Mouse (Mus musculus): Measurements from ENCODE around the gene Inpp5d. TPM values are rescaled to one million over a fixed set of nuclear protein-coding genes. Genes with fewer than 3 reads are reported as not detected.

Inpp5d gene
- polyA plus RNA-seq, 1 experiment from 2014 or later: 3.3 TPM

DNA sequence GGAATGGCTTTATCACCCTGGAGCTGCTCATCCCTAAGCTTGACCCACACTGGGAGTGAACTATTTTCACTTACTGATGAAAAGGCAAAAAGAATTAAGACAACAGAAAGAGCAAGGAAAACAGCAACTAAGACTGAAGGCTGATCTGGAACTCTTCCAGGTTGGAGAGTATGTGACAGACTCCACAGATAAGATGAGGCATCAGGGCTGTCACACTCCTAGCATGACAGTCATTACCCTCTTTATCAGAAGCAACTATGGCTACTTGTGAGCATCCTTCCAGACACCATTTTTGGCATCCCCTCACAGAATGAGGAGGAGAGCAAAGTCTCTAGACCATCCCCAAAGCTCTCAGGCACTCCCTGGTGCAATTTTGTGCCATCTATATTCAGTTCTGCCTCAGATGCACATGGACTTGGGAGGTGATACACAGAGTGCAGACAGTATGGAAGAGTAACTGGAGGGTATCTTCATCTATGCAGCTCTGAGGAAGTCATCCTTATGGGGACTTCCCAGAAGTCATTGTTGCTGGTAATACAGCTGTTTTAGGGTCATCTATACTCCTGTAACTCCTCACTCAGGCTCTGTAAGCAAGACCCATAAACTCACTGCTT lies 129.4 kb downstream of the Inpp5d start:
- Histone ChIP-seq H3K4me2 (ENCODE audit: low read length) (no peak overlapping the region), H3K4me3 (ENCODE audit: low read depth, low read length) (no peak overlapping the region), H3K27ac (ENCODE audit: low read depth, low read length) (no peak overlapping the region), H3K9me3 (replicated peaks; ENCODE audit: control insufficient read depth, low read length) (no peaks in the 10 kb centered on the region), H3K9ac (ENCODE audit: low read length) (no peak overlapping the region), H3K27me3 (replicated peaks; ENCODE audit: control insufficient read depth, insufficient read depth, low read length) (no peaks in the 10 kb centered on the region), H3K36me3 (ENCODE audit: control insufficient read depth, insufficient read depth, low read length) (no peaks in the 10 kb centered on the region), H3K4me1 (ENCODE audit: control insufficient read depth, insufficient read depth, low read length) (no peaks in the 10 kb centered on the region)
- ATAC-seq (no peak), DNase-seq (ENCODE audit: low spot score) (no peak)

DNA sequence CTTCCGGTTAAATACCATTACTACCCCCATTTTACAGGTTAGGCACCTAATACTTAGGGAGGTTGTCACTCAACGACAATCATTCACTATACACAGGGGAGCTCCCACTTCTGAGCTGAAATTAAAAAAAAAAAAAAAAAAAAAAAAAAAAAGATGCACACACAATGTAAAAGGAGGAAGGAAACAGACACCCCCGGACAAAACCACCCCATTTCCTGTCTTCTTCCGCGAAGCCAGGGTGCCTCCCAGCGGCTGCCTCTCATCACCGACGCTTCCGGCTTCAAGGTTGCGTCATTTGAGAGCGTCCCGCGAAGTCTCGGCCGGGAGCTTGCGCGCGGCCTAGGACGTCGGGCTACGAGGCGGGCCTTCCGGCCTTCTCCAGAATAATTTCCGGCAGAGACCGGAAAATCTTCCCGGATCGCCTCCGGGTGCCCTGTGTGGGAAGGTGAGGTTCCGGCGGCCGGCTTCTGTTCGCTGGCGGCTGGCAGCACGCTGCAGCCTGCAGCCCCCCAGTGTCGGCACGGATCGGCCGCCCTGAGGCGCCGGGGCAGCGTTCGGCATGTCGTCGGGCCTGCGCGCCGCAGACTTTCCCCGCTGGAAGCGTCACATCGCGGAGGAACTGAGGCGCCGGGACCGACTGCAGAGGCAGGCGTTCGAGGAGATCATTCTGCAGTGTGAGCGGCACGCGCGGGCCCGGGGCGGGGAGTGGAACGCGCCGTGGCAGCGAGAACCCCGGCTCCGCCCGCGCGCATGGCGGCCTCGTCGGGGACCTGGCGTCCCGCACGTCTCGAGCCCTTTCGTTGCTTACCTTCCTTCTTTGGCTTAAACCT lies 135.7 kb downstream of the Inpp5d start, which contains the start of gene Atg16l1:
Gene Atg16l1, plus strand, starts transcription at position 230 of the 830 bp plus-strand sequence.
- Histone ChIP-seq H3K9me3 (replicated peaks; ENCODE audit: control insufficient read depth, low read length) (no peaks in the 10 kb centered on the region), H3K4me1 (ENCODE audit: control insufficient read depth, insufficient read depth, low read length) (no peaks in the 10 kb centered on the region; the same call in 1 of the 2 replicates), H3K4me3 (ENCODE audit: low read depth, low read length) (peak within 1 kb of the TSS; percentile 94), H3K27me3 (replicated peaks; ENCODE audit: control insufficient read depth, insufficient read depth, low read length) (no peaks in the 10 kb centered on the region), H3K27ac (ENCODE audit: low read depth, low read length) (peak within 1 kb of the TSS; percentile 85), H3K9ac (ENCODE audit: low read length) (peak within 1 kb of the TSS; percentile 92), H3K36me3 (ENCODE audit: control insufficient read depth, insufficient read depth, low read length) (peaks cover 21% of the 10 kb centered on the region; the same call in 1 of the 2 replicates), H3K4me2 (ENCODE audit: low read length) (peak within 1 kb of the TSS; percentile 65)
- ATAC-seq (peak; percentile 99), DNase-seq (ENCODE audit: low spot score) (peak; percentile 99)
- WGBS: under 1% methylated on average over 78 of the region's 79 CpGs

DNA sequence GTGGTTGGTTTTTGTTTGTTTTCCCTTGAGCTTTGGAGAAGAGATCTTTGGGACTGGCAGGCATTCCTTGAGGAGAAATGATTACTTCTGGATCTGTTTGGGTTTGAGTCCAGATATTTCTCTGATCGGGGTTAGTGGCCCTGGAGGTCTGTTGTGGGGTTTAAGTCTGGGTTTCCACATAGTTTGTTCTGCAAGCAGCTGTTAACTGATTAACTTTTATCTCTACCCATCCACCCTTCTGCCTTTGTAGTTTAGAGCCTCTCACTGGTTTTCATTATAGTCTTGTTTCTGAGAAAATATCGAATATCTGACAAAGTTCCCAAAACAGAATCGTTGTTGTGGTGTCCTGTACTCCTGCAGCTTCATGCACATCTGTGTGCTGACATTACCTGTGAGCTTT lies 143.7 kb downstream of the Inpp5d start:
- H3K27ac ChIP-seq (ENCODE audit: low read depth, low read length): no peak overlapping the region
- ATAC-seq: no peak
- no peaks in the 10 kb centered on the region for H3K9me3 ChIP-seq (replicated peaks; ENCODE audit: control insufficient read depth, low read length)
- H3K4me2 ChIP-seq (ENCODE audit: low read length): no peak overlapping the region
- no peak overlapping the region for H3K9ac ChIP-seq (ENCODE audit: low read length)
- no peaks in the 10 kb centered on the region for H3K27me3 ChIP-seq (replicated peaks; ENCODE audit: control insufficient read depth, insufficient read depth, low read length)
- DNase-seq (ENCODE audit: low spot score): no peak
- 93% methylated on average over 3 of the region's 3 CpGs for WGBS
- peaks cover 91% of the 10 kb centered on the region for H3K36me3 ChIP-seq (ENCODE audit: control insufficient read depth, insufficient read depth, low read length)
- no peaks in the 10 kb centered on the region for H3K4me1 ChIP-seq (ENCODE audit: control insufficient read depth, insufficient read depth, low read length)
- no peak overlapping the region for H3K4me3 ChIP-seq (ENCODE audit: low read depth, low read length)

DNA sequence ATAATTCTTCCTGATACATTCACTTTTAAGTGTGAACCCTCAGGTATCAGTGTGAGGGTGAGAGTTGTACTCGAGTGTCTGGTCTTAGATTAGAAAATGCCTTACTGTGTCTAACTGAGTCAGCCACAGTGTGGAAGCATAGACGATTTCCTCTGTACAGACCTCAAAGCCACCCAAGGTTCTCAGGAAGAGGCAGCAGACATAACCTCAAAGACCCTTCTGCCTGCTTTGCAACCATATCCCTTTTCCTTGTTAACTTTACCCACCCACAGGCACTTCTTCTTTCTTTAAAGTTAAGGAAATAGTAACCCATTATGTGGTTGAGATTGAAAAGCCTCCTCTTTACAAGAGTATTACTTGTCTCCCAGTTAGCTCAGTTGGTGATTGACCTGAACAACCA lies 145.6 kb downstream of the Inpp5d start:
- Histone ChIP-seq H3K9ac (ENCODE audit: low read length) (no peak overlapping the region), H3K27me3 (replicated peaks; ENCODE audit: control insufficient read depth, insufficient read depth, low read length) (no peaks in the 10 kb centered on the region), H3K36me3 (ENCODE audit: control insufficient read depth, insufficient read depth, low read length) (peaks cover 89% of the 10 kb centered on the region), H3K27ac (ENCODE audit: low read depth, low read length) (no peak overlapping the region), H3K4me3 (ENCODE audit: low read depth, low read length) (no peak overlapping the region), H3K4me2 (ENCODE audit: low read length) (no peak overlapping the region), H3K9me3 (replicated peaks; ENCODE audit: control insufficient read depth, low read length) (no peaks in the 10 kb centered on the region), H3K4me1 (ENCODE audit: control insufficient read depth, insufficient read depth, low read length) (no peaks in the 10 kb centered on the region)
- ATAC-seq (no peak), DNase-seq (ENCODE audit: low spot score) (no peak)
- 93% methylated on average over 2 of the region's 2 CpGs for whole genome bisulfite sequencing

DNA sequence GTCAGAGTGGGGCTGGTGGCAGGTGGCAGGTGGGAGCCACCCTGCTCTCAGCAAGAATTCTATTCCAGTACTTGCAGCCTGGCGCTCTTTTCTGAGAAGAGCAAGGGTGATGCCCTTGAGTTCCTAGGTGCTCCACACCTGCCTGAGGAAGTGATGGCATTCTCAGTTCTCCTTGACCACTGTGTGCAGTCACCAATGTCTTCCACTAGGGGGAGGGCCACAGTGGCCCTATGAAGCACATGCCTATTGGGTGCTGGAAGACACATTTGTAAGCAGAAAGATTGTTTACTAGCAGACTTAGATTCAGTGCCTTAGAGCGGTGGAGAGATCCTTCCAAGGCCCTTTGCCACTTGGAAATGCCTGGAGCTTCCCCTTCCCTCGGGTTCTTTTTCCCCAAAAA lies 146.1 kb downstream of the Inpp5d start:
- WGBS: 85% methylated on average over 3 of the region's 3 CpGs
- Histone ChIP-seq H3K4me3 (ENCODE audit: low read depth, low read length) (no peak overlapping the region), H3K4me2 (ENCODE audit: low read length) (no peak overlapping the region), H3K9me3 (replicated peaks; ENCODE audit: control insufficient read depth, low read length) (no peaks in the 10 kb centered on the region), H3K36me3 (ENCODE audit: control insufficient read depth, insufficient read depth, low read length) (peaks cover 90% of the 10 kb centered on the region), H3K4me1 (ENCODE audit: control insufficient read depth, insufficient read depth, low read length) (no peaks in the 10 kb centered on the region), H3K27ac (ENCODE audit: low read depth, low read length) (no peak overlapping the region), H3K27me3 (replicated peaks; ENCODE audit: control insufficient read depth, insufficient read depth, low read length) (no peaks in the 10 kb centered on the region), H3K9ac (ENCODE audit: low read length) (no peak overlapping the region)
- no peak for DNase-seq (ENCODE audit: low spot score)
- no peak for ATAC-seq

DNA sequence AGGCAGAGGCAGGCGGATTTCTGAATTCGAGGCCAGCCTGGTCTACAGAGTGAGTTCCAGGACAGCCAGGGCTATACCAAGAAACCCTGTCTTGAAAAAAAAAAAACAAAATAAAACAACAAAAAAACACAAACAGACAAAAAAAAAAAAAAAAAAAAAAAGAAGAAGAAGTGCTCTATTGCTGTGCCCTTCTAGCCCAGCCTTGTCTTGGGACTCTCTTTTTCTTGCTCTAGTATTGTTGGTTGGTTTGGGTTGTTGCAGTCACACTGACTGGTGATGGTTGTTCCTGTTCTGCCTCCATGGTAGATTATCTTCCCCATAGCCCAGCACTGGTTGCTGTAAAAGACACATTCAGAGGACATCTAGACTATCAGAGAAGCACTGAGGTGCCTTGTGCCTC lies 149.2 kb downstream of the Inpp5d start:
- H3K9ac ChIP-seq (ENCODE audit: low read length): no peak overlapping the region
- ATAC-seq (no peak), DNase-seq (ENCODE audit: low spot score) (no peak)
- 100% methylated on average over 2 of the region's 2 CpGs for WGBS
- no peak overlapping the region for H3K4me2 ChIP-seq (ENCODE audit: low read length)
- no peak overlapping the region for H3K4me3 ChIP-seq (ENCODE audit: low read depth, low read length)
- H3K27me3 ChIP-seq (replicated peaks; ENCODE audit: control insufficient read depth, insufficient read depth, low read length): no peaks in the 10 kb centered on the region
- no peaks in the 10 kb centered on the region for H3K9me3 ChIP-seq (replicated peaks; ENCODE audit: control insufficient read depth, low read length)
- no peaks in the 10 kb centered on the region for H3K4me1 ChIP-seq (ENCODE audit: control insufficient read depth, insufficient read depth, low read length)
- H3K36me3 ChIP-seq (ENCODE audit: control insufficient read depth, insufficient read depth, low read length): peaks cover 90% of the 10 kb centered on the region
- no peak overlapping the region for H3K27ac ChIP-seq (ENCODE audit: low read depth, low read length)

Other genes starting within 250 kb of the Inpp5d start
- 10.4 and 11.2 TPM in 2 replicates for gene Kcnj13, start 225.6 kb upstream of the Inpp5d start, polyA plus RNA-seq (2014; fragmentation: Nextera tagmentation; extraction: Ambion mirVana)
- gene Snorc, start 150.0 kb upstream of the Inpp5d start, polyA plus RNA-seq (2014; fragmentation: Nextera tagmentation; extraction: Ambion mirVana): not detected in 2 replicates
- gene Neu2, start 110.4 kb upstream of the Inpp5d start, polyA plus RNA-seq (2014; fragmentation: Nextera tagmentation; extraction: Ambion mirVana): 0.14 and 0.17 TPM in 2 replicates
- 8.0 and 13.8 TPM in 2 replicates for gene Ngef, start 46.4 kb upstream of the Inpp5d start, polyA plus RNA-seq (2014; fragmentation: Nextera tagmentation; extraction: Ambion mirVana)
- 50.0 and 60.3 TPM in 2 replicates for gene Atg16l1, start 135.6 kb downstream of the Inpp5d start, polyA plus RNA-seq (2014; fragmentation: Nextera tagmentation; extraction: Ambion mirVana)
- gene Sag, start 183.4 kb downstream of the Inpp5d start, polyA plus RNA-seq (2014; fragmentation: Nextera tagmentation; extraction: Ambion mirVana): 1.0 and 1.1 TPM in 2 replicates
- gene Dgkd, start 233.0 kb downstream of the Inpp5d start, polyA plus RNA-seq (2014; fragmentation: Nextera tagmentation; extraction: Ambion mirVana): 31.7 and 49.8 TPM in 2 replicates